Mouse (Mus musculus) olfactory bulb, adult 2 months (tissue): ENCODE results near the gene Cep63. TPM values are rescaled to one million over a fixed set of nuclear protein-coding genes. Genes with fewer than 3 reads are reported as not detected.
A peak's percentile ranks its signal among the peaks of the same experiment; 100 is the strongest.

ENCODE experiments used
- H3K27ac ChIP-seq: fragments of 200-500 bp; 2 replicates; pipeline ENCODE4 v1.5.1; 2012; ENCODE audit warnings: low read depth, low read length; ENCODE audit not compliant: insufficient read depth
- H3K4me1 ChIP-seq: fragments of 200-500 bp; 2 replicates; pipeline ENCODE4 v1.6.1; 2012; ENCODE audit warnings: low read length; ENCODE audit not compliant: control insufficient read depth, insufficient read depth
- H3K4me3 ChIP-seq: fragments of 200-500 bp; 2 replicates; pipeline ENCODE4 v1.5.1; 2012; ENCODE audit warnings: mild to moderate bottlenecking, low read depth, low read length, moderate library complexity; ENCODE audit not compliant: insufficient read depth
- CTCF ChIP-seq: fragments of 200-500 bp; IDR thresholded peaks from 2 replicates; pipeline ENCODE4 v1.5.1; 2012; ENCODE audit warnings: low read depth, mild to moderate bottlenecking, low read length, moderate library complexity; ENCODE audit not compliant: insufficient read depth
- POLR2A ChIP-seq: fragments of 200-500 bp; IDR thresholded peaks from 2 replicates; pipeline ENCODE4 v1.6.1; 2012; ENCODE audit warnings: mild to moderate bottlenecking, low read depth, low read length, moderate library complexity; ENCODE audit not compliant: insufficient read depth
- WGBS: fragments of 180-500 bp; shearing (Covaris S2); methylation state at CpG from one replicate; pipeline ENCODE4 v1.1.7; 2018; 5-methylcytosine and 5-hydroxymethylcytosine counted together
- polyA plus RNA-seq: library from polyadenylated mRNA; stranded (reverse); fragments of >200 nt; gene quantifications from 2 replicates; pipeline ENCODE4 v1.2.4, GENCODE M21; 2012; ENCODE audit warnings: low replicate concordance; ENCODE audit not compliant: missing spikeins, insufficient read depth, insufficient read length

The Cep63 gene
- polyA plus RNA-seq, 1 experiment, result not detected

DNA sequence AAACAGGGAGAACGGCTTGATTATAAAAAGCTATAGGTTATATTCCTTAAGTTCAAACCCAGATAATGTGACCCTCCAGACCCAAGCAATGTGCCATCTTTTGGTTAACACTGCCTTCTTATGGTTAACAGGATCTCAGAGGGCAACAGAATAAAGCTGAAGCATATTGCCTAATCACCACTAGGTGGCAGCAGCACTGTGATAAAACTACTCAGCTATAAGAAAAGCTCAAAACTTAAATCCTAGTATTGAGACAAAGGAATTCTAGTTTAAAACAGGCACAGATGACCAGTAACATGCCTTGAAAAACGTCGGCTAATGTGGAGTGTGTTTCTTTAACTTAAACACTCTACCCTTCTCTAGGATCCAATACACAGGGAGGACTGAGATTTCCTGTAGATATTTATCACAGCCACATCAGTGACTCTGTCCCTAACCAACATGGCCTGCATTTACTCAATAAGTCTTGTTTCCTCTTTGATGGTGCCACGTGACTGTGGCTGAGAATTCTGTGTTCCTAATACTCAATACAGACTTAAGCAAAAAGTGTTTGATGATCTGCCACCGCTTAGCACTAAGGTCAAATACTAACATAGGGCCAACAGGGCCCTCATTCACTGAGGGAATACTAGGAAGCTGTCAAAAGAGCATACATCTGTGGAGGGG lies 4.0 kb downstream of the Cep63 start:
- H3K4me1 ChIP-seq, result peaks cover 3% of the 10 kb centered on the region; the same call in 1 of the 2 replicates
- no peak overlapping the region for H3K27ac ChIP-seq
- no peak overlapping the region for H3K4me3 ChIP-seq
- TF ChIP-seq CTCF, result no peak
- no peak for TF ChIP-seq POLR2A
- WGBS, result 33% methylated on average over 5 of the region's 5 CpGs

GRCm38 (mm10) chr9:102621385-102621784 lies 4.9 kb downstream of the Cep63 start:
- no peak overlapping the region for H3K4me3 ChIP-seq
- TF ChIP-seq CTCF, result no peak
- TF ChIP-seq POLR2A, result no peak
- H3K4me1 ChIP-seq, result peaks cover 3% of the 10 kb centered on the region; the same call in 1 of the 2 replicates
- no peak overlapping the region for H3K27ac ChIP-seq
- 74% methylated on average over 5 of the region's 5 CpGs for WGBS

DNA sequence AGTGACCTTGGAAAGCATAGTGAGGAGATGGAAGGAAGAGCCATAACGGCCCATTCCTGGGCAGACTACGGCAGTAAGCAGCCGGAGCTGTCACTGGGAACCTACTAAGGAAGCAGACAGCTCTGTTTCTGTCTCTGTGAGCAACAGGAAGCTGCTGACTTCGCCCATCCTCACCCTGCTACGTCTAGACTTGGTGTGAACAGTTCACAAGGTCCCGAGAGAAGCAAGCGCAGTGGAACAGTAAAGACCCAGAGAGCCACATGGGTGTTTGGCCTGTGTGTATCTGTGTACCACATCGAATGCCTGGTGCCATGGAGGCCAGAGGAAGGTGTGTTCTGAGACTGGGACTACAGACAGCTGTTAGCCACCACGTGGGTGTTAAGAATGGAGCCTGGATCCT lies 10.1 kb downstream of the Cep63 start:
- TF ChIP-seq POLR2A (no peak), CTCF (no peak)

DNA sequence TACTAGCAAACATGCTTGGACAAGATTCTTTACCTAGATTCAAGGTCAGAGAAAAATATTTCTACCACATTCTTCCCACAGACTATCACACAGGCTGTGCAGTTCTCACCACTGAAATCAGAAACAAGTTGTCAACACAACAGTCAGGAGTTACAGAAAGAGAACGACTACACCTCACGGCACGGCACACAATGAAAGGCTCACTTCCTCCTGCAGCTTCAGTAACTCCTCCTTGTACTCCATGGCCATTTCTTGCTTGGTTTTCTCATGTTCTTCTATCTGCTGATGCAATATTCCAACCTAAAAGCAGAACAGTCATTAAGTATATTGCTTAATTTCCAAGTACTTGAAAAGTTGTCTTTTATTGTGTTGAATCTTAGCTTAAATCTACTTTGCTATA lies 11.3 kb downstream of the Cep63 start:
- WGBS, result 81% methylated on average over 3 of the region's 3 CpGs
- TF ChIP-seq CTCF (no peak), POLR2A (no peak)
- Histone ChIP-seq H3K4me3 (no peak overlapping the region), H3K27ac (no peak overlapping the region), H3K4me1 (no peaks in the 10 kb centered on the region)

More for the DNA sequence above, 10.1 kb downstream of the Cep63 start:
- H3K4me3 ChIP-seq, result no peak overlapping the region
- H3K4me1 ChIP-seq, result no peaks in the 10 kb centered on the region
- no peak overlapping the region for H3K27ac ChIP-seq
- 84% methylated on average over 9 of the region's 9 CpGs for WGBS

DNA sequence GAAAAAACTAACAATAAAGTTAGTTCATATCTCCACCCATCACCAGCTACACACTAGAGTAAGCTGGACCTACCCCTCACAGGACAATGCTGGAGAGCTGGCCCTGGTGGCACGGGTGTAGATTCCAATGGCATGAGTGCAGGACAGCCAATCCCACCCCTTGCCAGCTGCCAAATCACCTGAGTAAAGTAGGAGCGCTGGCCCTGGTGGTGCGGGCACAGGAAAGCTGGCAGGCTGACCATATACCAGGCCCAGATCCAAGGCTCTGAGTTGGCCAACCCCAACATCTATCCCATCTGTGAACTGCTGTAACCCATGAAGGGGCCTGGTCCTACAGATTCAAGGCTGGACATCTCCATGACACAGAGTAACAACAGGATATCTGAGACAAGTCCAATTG lies 17.1 kb downstream of the Cep63 start:
- H3K4me3 ChIP-seq, result no peak overlapping the region
- H3K4me1 ChIP-seq, result no peaks in the 10 kb centered on the region
- WGBS, result 94% methylated on average over 3 of the region's 3 CpGs
- no peak overlapping the region for H3K27ac ChIP-seq
- TF ChIP-seq POLR2A (no peak), CTCF (no peak)

DNA sequence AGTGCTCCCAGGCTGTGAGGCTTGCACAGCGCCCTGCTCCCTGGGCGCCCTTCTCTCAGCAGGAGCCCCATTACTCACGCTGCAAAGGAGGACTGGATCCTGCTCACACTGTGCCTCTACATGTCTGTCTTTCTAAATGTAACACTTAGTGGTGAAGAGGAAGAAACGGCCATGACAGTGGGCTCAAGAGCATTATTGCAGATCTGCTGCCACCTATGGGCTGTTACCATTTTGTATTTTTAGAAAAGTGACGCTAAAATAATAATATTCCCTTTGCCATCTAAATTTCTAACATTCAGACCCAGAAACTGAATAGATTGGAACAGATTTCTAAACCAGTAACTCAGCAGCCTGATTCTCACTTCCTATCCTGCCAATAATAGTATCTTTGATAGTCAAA lies 18.9 kb downstream of the Cep63 start:
- TF ChIP-seq POLR2A (no peak), CTCF (0 out of 2 replicates have a peak, but pooled peaks have one; percentile 13)
- Histone ChIP-seq H3K4me1 (no peaks in the 10 kb centered on the region), H3K4me3 (no peak overlapping the region), H3K27ac (no peak overlapping the region)
- WGBS, result 75% methylated on average over 5 of the region's 5 CpGs

GRCm38 (mm10) chr9:102605162-102605561 lies 21.2 kb downstream of the Cep63 start:
- WGBS, result 89% methylated on average over 6 of the region's 6 CpGs
- H3K4me1 ChIP-seq, result no peaks in the 10 kb centered on the region
- TF ChIP-seq POLR2A (no peak), CTCF (no peak)
- no peak overlapping the region for H3K4me3 ChIP-seq
- no peak overlapping the region for H3K27ac ChIP-seq

DNA sequence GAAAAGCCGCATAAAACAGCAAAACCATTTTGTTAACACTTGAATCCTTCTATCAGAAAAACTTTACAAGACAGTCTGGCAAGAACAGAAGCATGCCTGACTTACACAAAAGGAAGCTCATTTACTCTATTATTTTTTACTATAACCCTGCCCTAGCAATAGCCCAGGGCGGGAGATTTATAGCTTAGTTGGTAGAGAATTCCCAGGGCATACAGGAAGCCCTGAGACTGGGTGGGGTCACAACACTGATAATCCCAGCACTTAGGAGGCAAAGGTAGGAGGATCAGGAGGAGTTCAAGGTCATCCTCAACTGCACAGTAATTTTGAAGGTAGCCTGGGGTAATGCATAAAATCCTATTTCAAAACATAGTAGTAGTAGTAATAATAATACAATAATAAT lies 24.7 kb downstream of the Cep63 start:
- no peak overlapping the region for H3K4me3 ChIP-seq
- no peak overlapping the region for H3K27ac ChIP-seq
- 90% methylated on average over 2 of the region's 2 CpGs for WGBS
- no peaks in the 10 kb centered on the region for H3K4me1 ChIP-seq
- no peak for TF ChIP-seq POLR2A
- no peak for TF ChIP-seq CTCF

DNA sequence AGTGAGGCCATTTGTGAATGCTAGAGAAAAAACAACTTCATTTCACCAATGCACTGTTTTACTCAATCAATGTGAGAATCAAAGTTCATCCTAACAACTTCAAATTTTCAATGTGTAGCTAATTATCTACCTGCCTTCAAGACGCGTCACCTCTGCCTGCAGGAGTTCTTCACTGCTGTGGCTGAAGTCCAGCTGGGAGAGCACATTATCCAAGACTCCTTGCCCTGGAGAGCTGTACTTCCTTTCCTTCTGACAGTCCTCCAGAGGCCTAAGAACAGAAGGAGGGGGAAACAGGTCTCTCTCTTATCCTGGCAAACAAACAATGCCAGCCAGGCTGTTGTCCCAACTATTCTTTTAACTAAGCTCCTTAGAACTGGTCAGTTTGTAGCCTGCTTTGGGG lies 25.1 kb downstream of the Cep63 start:
- Histone ChIP-seq H3K4me3 (no peak overlapping the region), H3K4me1 (no peaks in the 10 kb centered on the region), H3K27ac (no peak overlapping the region)
- TF ChIP-seq CTCF (no peak), POLR2A (no peak)
- WGBS, result 92% methylated on average over 2 of the region's 2 CpGs
